ENCODE assay signal across 14 mouse cellular contexts in the genomic region with DNA sequence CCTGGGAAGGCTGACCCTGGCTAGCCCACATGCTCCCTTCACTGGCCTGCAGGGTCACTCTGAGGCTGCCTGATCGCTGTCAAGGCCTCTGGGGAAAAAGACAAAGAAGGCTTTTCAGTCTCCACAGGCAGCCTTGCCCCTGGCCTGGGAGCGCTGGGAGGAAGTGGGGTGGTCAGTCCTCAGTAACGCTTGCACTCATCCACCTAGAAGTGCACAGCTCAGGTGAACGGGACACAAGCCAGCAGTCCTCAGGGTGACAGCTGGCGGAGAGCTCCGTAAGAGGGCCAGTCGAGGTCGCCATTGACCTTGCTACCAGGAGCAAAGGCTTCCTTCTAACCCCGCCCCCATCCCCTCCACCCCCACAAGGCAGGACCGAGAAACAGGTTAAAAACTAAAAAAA. TPM values are rescaled to one million over a fixed set of nuclear protein-coding genes. Genes with fewer than 3 reads are reported as not detected.
DNase-seq lines count a peak whose midpoint lies in the region; ATAC-seq and TF ChIP-seq lines count a peak whose summit lies in the region.
"Had no signal": no experiment of that assay in that cellular context is flagged by ENCODE, and none has a peak within 500 bp of the region (broad histone marks: within the 10 kb centered on the region; RNA-seq: fewer than 3 reads in every experiment).

No protein-coding gene starts in this region.

- H3K27me3 ChIP-seq in kidney, embryonic 15.5 days = no peaks in the 10 kb centered on the region
- no peaks in the 10 kb centered on the region for H3K27me3 ChIP-seq in embryonic facial prominence, embryonic 14.5 days (replicated peaks; ENCODE audit: control insufficient read depth, insufficient read depth, low read length)
- no peaks in the 10 kb centered on the region for H3K27me3 ChIP-seq in lung, embryonic 16.5 days (ENCODE audit: control insufficient read depth, insufficient read depth, low read depth, low read length)
- H3K27me3 ChIP-seq: forebrain, embryonic 13.5 days; midbrain, embryonic 12.5 days; stomach, embryonic 15.5 days had no signal

- no peak for TF ChIP-seq CTCF in gastrocnemius, adult 2 months (IDR thresholded peaks at IDR 0.05)

- H3K4me2 ChIP-seq in kidney, embryonic 15.5 days = no peak overlapping the region
- H3K4me2 ChIP-seq in embryonic facial prominence, embryonic 14.5 days (ENCODE audit: low read depth, low read length) = no peak overlapping the region
- no peak overlapping the region for H3K4me2 ChIP-seq in lung, embryonic 16.5 days (ENCODE audit: low read depth, low read length)
- H3K4me2 ChIP-seq: forebrain, embryonic 13.5 days; midbrain, embryonic 12.5 days; stomach, embryonic 15.5 days had no signal

- H3K36me3 ChIP-seq in kidney, embryonic 15.5 days = peaks cover 23% of the 10 kb centered on the region
- H3K36me3 ChIP-seq in embryonic facial prominence, embryonic 14.5 days (ENCODE audit: control insufficient read depth, insufficient read depth, low read length) = peaks cover 18% of the 10 kb centered on the region
- H3K36me3 ChIP-seq in lung, embryonic 16.5 days (ENCODE audit: control insufficient read depth, insufficient read depth, low read length) = peaks cover 6% of the 10 kb centered on the region; the same call in 1 of the 2 replicates

- H3K4me1 ChIP-seq in kidney, embryonic 15.5 days = peaks cover 23% of the 10 kb centered on the region
- H3K4me1 ChIP-seq in embryonic facial prominence, embryonic 14.5 days (ENCODE audit: control insufficient read depth, insufficient read depth, low read length) = peaks cover 18% of the 10 kb centered on the region
- peaks cover 6% of the 10 kb centered on the region; the same call in 1 of the 2 replicates for H3K4me1 ChIP-seq in lung, embryonic 16.5 days (replicated peaks; ENCODE audit: control insufficient read depth, insufficient read depth, low read length)
- H3K4me1 ChIP-seq: stomach, embryonic 15.5 days had no signal

- 0 out of 2 replicates have a peak overlapping the region, but pooled peaks have one; percentile 3 for H3K9ac ChIP-seq in kidney, embryonic 15.5 days
- H3K9ac ChIP-seq in embryonic facial prominence, embryonic 14.5 days (ENCODE audit: low read depth, low read length) = no peak overlapping the region; the same call in 1 of the 2 replicates
- H3K9ac ChIP-seq in lung, embryonic 16.5 days (ENCODE audit: low read length) = no peak overlapping the region; the same call in 1 of the 2 replicates
- H3K9ac ChIP-seq: forebrain, embryonic 13.5 days; liver, embryonic 14.5 days; midbrain, embryonic 12.5 days; stomach, embryonic 15.5 days had no signal

- no peak for ATAC-seq in cerebellum, adult (ENCODE audit: insufficient number of reproducible peaks, low FRiP score, low TSS enrichment)
- peak; percentile 28 for ATAC-seq in kidney, embryonic 15.5 days (replicated peaks; ENCODE audit: low FRiP score)
- ATAC-seq in embryonic facial prominence, embryonic 14.5 days (ENCODE audit: low read depth) = no peak
- ATAC-seq in lung, embryonic 16.5 days (ENCODE audit: low read depth) = 0 out of 2 replicates have a peak, but pooled peaks have one; percentile 37

- intact Hi-C loops in gastrocnemius, adult 2 months (cut with DNase I) = no loop called here

- WGBS in kidney, embryonic 15.5 days = 42% methylated on average over 10 of the region's 10 CpGs
- 43% methylated on average over 10 of the region's 10 CpGs for WGBS in embryonic facial prominence, embryonic 14.5 days
- WGBS in lung, embryonic 16.5 days = 38% methylated on average over 10 of the region's 10 CpGs

- H3K9me3 ChIP-seq in kidney, embryonic 15.5 days (replicated peaks) = no peaks in the 10 kb centered on the region
- no peaks in the 10 kb centered on the region for H3K9me3 ChIP-seq in embryonic facial prominence, embryonic 14.5 days (ENCODE audit: control insufficient read depth, low read length)
- H3K9me3 ChIP-seq in lung, embryonic 16.5 days (ENCODE audit: control insufficient read depth, low read length) = no peaks in the 10 kb centered on the region; the same call in 1 of the 2 replicates
- H3K9me3 ChIP-seq: forebrain, embryonic 13.5 days; midbrain, embryonic 12.5 days; stomach, embryonic 15.5 days had no signal

- H3K27ac ChIP-seq in kidney, embryonic 15.5 days = peak overlapping the region; percentile 88
- peak overlapping the region; percentile 78 for H3K27ac ChIP-seq in embryonic facial prominence, embryonic 14.5 days (replicated peaks; ENCODE audit: low read depth, low read length)
- H3K27ac ChIP-seq in lung, embryonic 16.5 days (ENCODE audit: low read length) = no peak overlapping the region
- H3K27ac ChIP-seq in gastrocnemius, adult 2 months = no peak overlapping the region
- H3K27ac ChIP-seq: forebrain, embryonic 13.5 days; liver, embryonic 14.5 days; midbrain, embryonic 12.5 days; stomach, embryonic 15.5 days had no signal

- peak; percentile 56 to 58 for DNase-seq in cerebellum, postnatal 10 days
- no peak for DNase-seq in kidney, postnatal 14 days
- no peak for DNase-seq in embryonic facial prominence, embryonic 14.5 days (ENCODE audit: low spot score)
- DNase-seq in right cerebral cortex, adult 2 months (ENCODE audit: low spot score in 2 of 2) = no peak
- no peak for DNase-seq in gastrocnemius, adult 2 months
- DNase-seq: gastrocnemius, postnatal 36 days; layer of hippocampus, postnatal 36 days had no signal

- no peak overlapping the region for H3K4me3 ChIP-seq in kidney, embryonic 15.5 days (replicated peaks)
- no peak overlapping the region for H3K4me3 ChIP-seq in embryonic facial prominence, embryonic 14.5 days (ENCODE audit: low read depth, low read length)
- H3K4me3 ChIP-seq in lung, embryonic 16.5 days (ENCODE audit: low read length) = no peak overlapping the region
- no peak overlapping the region for H3K4me3 ChIP-seq in gastrocnemius, adult 2 months
- H3K4me3 ChIP-seq: forebrain, embryonic 13.5 days; midbrain, embryonic 12.5 days; stomach, embryonic 15.5 days had no signal

RNA-seq across cellular contexts. Expression of a gene that starts 13.6 kb away (rescaled TPM):
- 102 TPM in 2 replicates for polyA plus RNA-seq in kidney, embryonic 15.5 days (2015; fragmentation: Nextera tagmentation; extraction: Ambion mirVana)
- 103 and 105 TPM in 2 replicates for polyA plus RNA-seq in embryonic facial prominence, embryonic 14.5 days (2014; fragmentation: Nextera tagmentation; extraction: Ambion mirVana)
- polyA plus RNA-seq in lung, embryonic 16.5 days (2015; fragmentation: Nextera tagmentation; extraction: Ambion mirVana) = 78.1 and 88.7 TPM in 2 replicates
- total RNA-seq in gastrocnemius, adult 2 months (2021) = 1 to 10 TPM; 3.9 to 5.5 TPM

RNA-seq across cellular contexts. Expression of a gene that starts 37.1 kb away (rescaled TPM):
- polyA plus RNA-seq in kidney, embryonic 15.5 days (2015; fragmentation: Nextera tagmentation; extraction: Ambion mirVana) = 56.3 and 57.6 TPM in 2 replicates
- polyA plus RNA-seq in embryonic facial prominence, embryonic 14.5 days (2014; fragmentation: Nextera tagmentation; extraction: Ambion mirVana) = 44.3 and 45.7 TPM in 2 replicates
- 67.0 and 67.8 TPM in 2 replicates for polyA plus RNA-seq in lung, embryonic 16.5 days (2015; fragmentation: Nextera tagmentation; extraction: Ambion mirVana)
- 1 to 10 TPM; 7.3 to 7.9 TPM for total RNA-seq in gastrocnemius, adult 2 months (2021)

Comparison
In these comparisons a context has a peak if more than half of its experiments do, and no peak if none do; other contexts are left out.
1. DNase-seq: peak in cerebellum, postnatal 10 days (2 of 2); none in kidney, postnatal 14 days (single experiment), embryonic facial prominence, embryonic 14.5 days (single experiment), right cerebral cortex, adult 2 months (0 of 2) and gastrocnemius, adult 2 months (single experiment).
2. ATAC-seq: peak in kidney, embryonic 15.5 days (single experiment) and lung, embryonic 16.5 days (single experiment); none in cerebellum, adult (single experiment) and embryonic facial prominence, embryonic 14.5 days (single experiment).
3. H3K27ac ChIP-seq: peak in kidney, embryonic 15.5 days (single experiment) and embryonic facial prominence, embryonic 14.5 days (single experiment); none in lung, embryonic 16.5 days (single experiment) and gastrocnemius, adult 2 months (single experiment).